Mouse (Mus musculus) lung, postnatal 4 days (tissue): Measurements from ENCODE around the gene Chpf.
A peak's percentile ranks its signal among the peaks of the same experiment; 100 is the strongest.

Experiments used
- DNase-seq, 2 experiments: peaks; one replicate each; pipeline ENCODE4 v3.0.0; 2021

Gene Chpf

GRCm38 (mm10) chr1:75458025-75458788 is 20.9 kb downstream of the Chpf start:
- DNase-seq, result peak; percentile 42 to 54

- no peak for DNase-seq
These were observed 21.4 kb downstream of the Chpf start for GRCm38 (mm10) chr1:75457710-75458024.

- peak; percentile 17 to 22 for DNase-seq
These were observed 22.2 kb downstream of the Chpf start for GRCm38 (mm10) chr1:75456746-75457564.

- DNase-seq, result no peak
These were observed 23.2 kb downstream of the Chpf start for GRCm38 (mm10) chr1:75455948-75456347.

GRCm38 (mm10) chr1:75455433-75455832 is 23.7 kb downstream of the Chpf start:
- DNase-seq, result no peak

- DNase-seq, result no peak
These were observed 27.2 kb downstream of the Chpf start for GRCm38 (mm10) chr1:75451900-75452299.

- no peak for DNase-seq
These were observed 28.6 kb downstream of the Chpf start, which contains the start of gene Asic4 for GRCm38 (mm10) chr1:75450314-75451005. TSS of gene Asic4 (plus strand) at chr1:75450436.

- DNase-seq, result peak in 1 of 2 experiments; percentile 28
These were observed 29.6 kb downstream of the Chpf start for GRCm38 (mm10) chr1:75449377-75450135.

- DNase-seq, result no peak
These were observed 30.2 kb downstream of the Chpf start for GRCm38 (mm10) chr1:75448937-75449336.

- no peak for DNase-seq
These were observed 31.1 kb downstream of the Chpf start for GRCm38 (mm10) chr1:75448052-75448431.

GRCm38 (mm10) chr1:75447265-75448051 is 31.6 kb downstream of the Chpf start:
- DNase-seq, result peak; percentile 22 to 51

- peak in 1 of 2 experiments; percentile 13 for DNase-seq
These were observed 32.5 kb downstream of the Chpf start for GRCm38 (mm10) chr1:75446656-75447055.

- DNase-seq, result peak; percentile 75 to 83
These were observed 33.1 kb downstream of the Chpf start for GRCm38 (mm10) chr1:75445751-75446611.

- no peak for DNase-seq
These were observed 33.9 kb downstream of the Chpf start for GRCm38 (mm10) chr1:75445141-75445701.

- DNase-seq, result no peak
These were observed 34.9 kb downstream of the Chpf start for GRCm38 (mm10) chr1:75444208-75444607.

GRCm38 (mm10) chr1:75443247-75444024 is 35.7 kb downstream of the Chpf start:
- no peak for DNase-seq

GRCm38 (mm10) chr1:75442811-75443210 is 36.3 kb downstream of the Chpf start:
- no peak for DNase-seq

- no peak for DNase-seq
These were observed 36.9 kb downstream of the Chpf start for GRCm38 (mm10) chr1:75442171-75442570.

GRCm38 (mm10) chr1:75441471-75441996 is 37.6 kb downstream of the Chpf start:
- DNase-seq, result no peak
